Mouse (Mus musculus) kidney, embryonic 14.5 days (tissue): ENCODE results near the gene Nudt1. TPM values are rescaled to one million over a fixed set of nuclear protein-coding genes. Genes with fewer than 3 reads are reported as not detected.

Experiments used
- ATAC-seq: fragments of 200-750 bp; cut with Nextera tagmentation; 2 replicates; pipeline ENCODE4 v1.8.0; 2017; ENCODE audit warnings: moderate number of reproducible peaks, mild to moderate bottlenecking, moderate TSS enrichment, moderate library complexity; ENCODE audit not compliant: low FRiP score, low TSS enrichment
- H3K27ac ChIP-seq: fragments of 300-500 bp; sonication (generic); 2 replicates; pipeline ENCODE4 v1.5.1; 2014; ENCODE audit warnings: low read depth, mild to moderate bottlenecking, low read length, moderate library complexity, mixed read lengths
- H3K27me3 ChIP-seq: fragments of 300-500 bp; sonication (generic); 2 replicates; pipeline ENCODE4 v1.6.1; 2014; ENCODE audit warnings: mild to moderate bottlenecking, low read length; ENCODE audit not compliant: control insufficient read depth, insufficient read depth
- H3K36me3 ChIP-seq: fragments of 300-500 bp; sonication (generic); 2 replicates; pipeline ENCODE4 v1.6.1; 2014; ENCODE audit warnings: low read length, mixed read lengths; ENCODE audit not compliant: control insufficient read depth, insufficient read depth
- H3K4me1 ChIP-seq: fragments of 300-500 bp; sonication (generic); 2 replicates; pipeline ENCODE4 v1.6.1; 2014; ENCODE audit warnings: low read length, mixed read lengths; ENCODE audit not compliant: control insufficient read depth, insufficient read depth
- H3K4me2 ChIP-seq: fragments of 300-500 bp; sonication (generic); replicated peaks from 2 replicates; pipeline ENCODE4 v1.6.1; 2014; ENCODE audit warnings: low read depth, mild to moderate bottlenecking, low read length
- H3K4me3 ChIP-seq: fragments of 300-500 bp; sonication (generic); 2 replicates; pipeline ENCODE4 v1.5.1; 2014; ENCODE audit warnings: mild to moderate bottlenecking, low read length
- H3K9ac ChIP-seq: fragments of 300-500 bp; sonication (generic); 2 replicates; pipeline ENCODE4 v1.6.1; 2014; ENCODE audit warnings: low read depth, mild to moderate bottlenecking, low read length, moderate library complexity
- H3K9me3 ChIP-seq: fragments of 300-500 bp; sonication (generic); 2 replicates; pipeline ENCODE4 v1.6.1; 2016; ENCODE audit warnings: low read length; ENCODE audit not compliant: control insufficient read depth
- WGBS: fragments of 180-500 bp; shearing (Covaris S2); extraction: QIAGEN DNeasy Blood & Tissue Kit; methylation state at CpG from one replicate; pipeline ENCODE4 v1.1.7; 2014; 5-methylcytosine and 5-hydroxymethylcytosine counted together
- polyA plus RNA-seq: library from polyadenylated mRNA; unstranded; fragments of >200 nt; fragmentation: Nextera tagmentation; extraction: Ambion mirVana; gene quantifications from 2 replicates; pipeline ENCODE4 v1.2.1, GENCODE M21; 2014

Gene Nudt1
- polyA plus RNA-seq, 1 experiment from 2014 or later = 53.7 TPM

GRCm38 (mm10) chr5:140332519-140332918 lies 11.1 kb downstream of the Nudt1 start:
- ATAC-seq = no peak
- WGBS = 59% methylated on average over 4 of the region's 4 CpGs
- H3K27ac ChIP-seq = no peak overlapping the region
- H3K36me3 ChIP-seq = peaks cover 14% of the 10 kb centered on the region
- H3K4me1 ChIP-seq = peaks cover 6% of the 10 kb centered on the region; the same call in 1 of the 2 replicates
- H3K4me3 ChIP-seq = no peak overlapping the region; the same call in 1 of the 2 replicates
- no peaks in the 10 kb centered on the region for H3K9me3 ChIP-seq
- peak overlapping the region; percentile 87 for H3K4me2 ChIP-seq
- H3K27me3 ChIP-seq = no peaks in the 10 kb centered on the region
- no peak overlapping the region for H3K9ac ChIP-seq

GRCm38 (mm10) chr5:140333631-140334030 lies 12.2 kb downstream of the Nudt1 start:
- H3K9ac ChIP-seq = no peak overlapping the region
- no peak overlapping the region for H3K4me3 ChIP-seq
- H3K4me2 ChIP-seq = no peak overlapping the region
- H3K27ac ChIP-seq = no peak overlapping the region
- H3K9me3 ChIP-seq = no peaks in the 10 kb centered on the region
- ATAC-seq = no peak
- peaks cover 6% of the 10 kb centered on the region; the same call in 1 of the 2 replicates for H3K4me1 ChIP-seq
- H3K36me3 ChIP-seq = peaks cover 13% of the 10 kb centered on the region; the same call in 1 of the 2 replicates
- WGBS = 52% methylated on average over 2 of the region's 2 CpGs
- no peaks in the 10 kb centered on the region for H3K27me3 ChIP-seq

- no peaks in the 10 kb centered on the region for H3K27me3 ChIP-seq
- no peak overlapping the region for H3K9ac ChIP-seq
- no peak for ATAC-seq
- no peak overlapping the region for H3K4me2 ChIP-seq
- H3K9me3 ChIP-seq = no peaks in the 10 kb centered on the region
- WGBS = 84% methylated on average over 1 of the region's 1 CpGs
- no peak overlapping the region for H3K4me3 ChIP-seq
- no peak overlapping the region for H3K27ac ChIP-seq
- peaks cover 36% of the 10 kb centered on the region; the same call in 1 of the 2 replicates for H3K36me3 ChIP-seq
- H3K4me1 ChIP-seq = no peaks in the 10 kb centered on the region
Observed at GRCm38 (mm10) chr5:140336680-140337079, 15.2 kb downstream of the Nudt1 start.

- 96% methylated on average over 4 of the region's 4 CpGs for WGBS
- ATAC-seq = no peak
- peaks cover 37% of the 10 kb centered on the region; the same call in 1 of the 2 replicates for H3K36me3 ChIP-seq
Observed at GRCm38 (mm10) chr5:140338779-140339178, 17.3 kb downstream of the Nudt1 start.

GRCm38 (mm10) chr5:140339836-140340235 lies 18.4 kb downstream of the Nudt1 start:
- Histone ChIP-seq H3K4me1 (no peaks in the 10 kb centered on the region), H3K4me3 (no peak overlapping the region), H3K4me2 (no peak overlapping the region), H3K9ac (no peak overlapping the region), H3K9me3 (no peaks in the 10 kb centered on the region), H3K27ac (no peak overlapping the region), H3K27me3 (no peaks in the 10 kb centered on the region), H3K36me3 (peaks cover 47% of the 10 kb centered on the region; the same call in 1 of the 2 replicates)
- no peak for ATAC-seq
- WGBS = 94% methylated on average over 3 of the region's 3 CpGs

More at GRCm38 (mm10) chr5:140338779-140339178, 17.3 kb downstream of the Nudt1 start:
- no peaks in the 10 kb centered on the region for H3K4me1 ChIP-seq
- no peaks in the 10 kb centered on the region for H3K9me3 ChIP-seq
- no peaks in the 10 kb centered on the region for H3K27me3 ChIP-seq
- H3K27ac ChIP-seq = no peak overlapping the region
- no peak overlapping the region for H3K9ac ChIP-seq
- H3K4me3 ChIP-seq = no peak overlapping the region
- no peak overlapping the region for H3K4me2 ChIP-seq

GRCm38 (mm10) chr5:140342880-140343279 lies 21.4 kb downstream of the Nudt1 start:
- H3K27me3 ChIP-seq = no peaks in the 10 kb centered on the region
- no peak overlapping the region for H3K27ac ChIP-seq
- no peak overlapping the region for H3K4me2 ChIP-seq
- ATAC-seq = no peak
- H3K9ac ChIP-seq = no peak overlapping the region
- 92% methylated on average over 4 of the region's 4 CpGs for whole genome bisulfite sequencing
- no peaks in the 10 kb centered on the region for H3K4me1 ChIP-seq
- peaks cover 47% of the 10 kb centered on the region; the same call in 1 of the 2 replicates for H3K36me3 ChIP-seq
- no peak overlapping the region for H3K4me3 ChIP-seq
- H3K9me3 ChIP-seq = no peaks in the 10 kb centered on the region

- 87% methylated on average over 4 of the region's 4 CpGs for WGBS
- ATAC-seq = no peak
- Histone ChIP-seq H3K36me3 (peaks cover 24% of the 10 kb centered on the region; the same call in 1 of the 2 replicates), H3K4me3 (no peak overlapping the region), H3K9ac (no peak overlapping the region), H3K27ac (no peak overlapping the region), H3K4me2 (no peak overlapping the region), H3K4me1 (no peaks in the 10 kb centered on the region), H3K9me3 (no peaks in the 10 kb centered on the region), H3K27me3 (no peaks in the 10 kb centered on the region)
Observed at GRCm38 (mm10) chr5:140345244-140345643, 23.8 kb downstream of the Nudt1 start.

- Histone ChIP-seq H3K4me3 (no peak overlapping the region), H3K27ac (no peak overlapping the region), H3K4me1 (no peaks in the 10 kb centered on the region), H3K4me2 (no peak overlapping the region), H3K27me3 (no peaks in the 10 kb centered on the region), H3K9me3 (no peaks in the 10 kb centered on the region), H3K9ac (no peak overlapping the region), H3K36me3 (peaks cover 19% of the 10 kb centered on the region; the same call in 1 of the 2 replicates)
- no peak for ATAC-seq
- WGBS = 89% methylated on average over 1 of the region's 1 CpGs
Observed at GRCm38 (mm10) chr5:140346050-140346449, 24.6 kb downstream of the Nudt1 start.

GRCm38 (mm10) chr5:140349882-140350281 lies 28.4 kb downstream of the Nudt1 start:
- no peaks in the 10 kb centered on the region for H3K9me3 ChIP-seq
- H3K4me1 ChIP-seq = no peaks in the 10 kb centered on the region
- H3K4me2 ChIP-seq = no peak overlapping the region
- H3K4me3 ChIP-seq = no peak overlapping the region
- H3K27ac ChIP-seq = no peak overlapping the region
- 98% methylated on average over 9 of the region's 9 CpGs for WGBS
- no peak overlapping the region for H3K9ac ChIP-seq
- peaks cover 38% of the 10 kb centered on the region for H3K36me3 ChIP-seq
- no peaks in the 10 kb centered on the region for H3K27me3 ChIP-seq
- ATAC-seq = no peak
